Mouse (Mus musculus) heart, postnatal 36 days (tissue): ENCODE results near the gene Foxj1. TPM values are rescaled to one million over a fixed set of nuclear protein-coding genes. Genes with fewer than 3 reads are reported as not detected.

Experiments used
- DNase-seq, 2 experiments: peaks; one replicate each; pipeline ENCODE4 v3.0.0; 2021 to 2022
- intact Hi-C: fragments of 180-260 bp; cut with DNase I; formaldehyde crosslinking; loops from one replicate; pipeline ENCODE4 v1.15.1; 2025
- total RNA-seq, 2 experiments: library from RNA; stranded (reverse); gene quantifications; 2 replicates each; pipeline ENCODE4 v1.2.3; 2021

Gene Foxj1
- total RNA-seq, 2 experiments from 2014 or later: not detected

GRCm38 (mm10) chr11:116307019-116307725, 28.0 kb downstream of the Foxj1 start, which contains the start of gene Exoc7:
Gene Exoc7 (minus strand): TSS chr11:116307233.
- intact Hi-C loops: loop anchor here (2.0 kb wide), 1 partner anchor 32 kb away; the partner anchor contains the start of gene Srp68
- no peak for DNase-seq

GRCm38 (mm10) chr11:116306126-116306982, 28.8 kb downstream of the Foxj1 start:
- intact Hi-C loops: loop anchor here (2.0 kb wide), 1 partner anchor 32 kb away; the partner anchor contains the start of gene Srp68
- peak; percentile 92 for DNase-seq

- intact Hi-C loops: no loop called here
- DNase-seq: no peak
Observed at GRCm38 (mm10) chr11:116305423-116305822, 29.8 kb downstream of the Foxj1 start.

GRCm38 (mm10) chr11:116298621-116299020, 36.6 kb downstream of the Foxj1 start:
- intact Hi-C loops: no loop called here
- no peak for DNase-seq

- no peak for DNase-seq
- intact Hi-C loops: no loop called here
Observed at GRCm38 (mm10) chr11:116298221-116298620, 37.0 kb downstream of the Foxj1 start.

GRCm38 (mm10) chr11:116297017-116297416, 38.2 kb downstream of the Foxj1 start:
- intact Hi-C loops: no loop called here
- no peak for DNase-seq

- intact Hi-C loops: no loop called here
- no peak for DNase-seq
Observed at GRCm38 (mm10) chr11:116296191-116296734, 38.9 kb downstream of the Foxj1 start.

GRCm38 (mm10) chr11:116294319-116294718, 40.9 kb downstream of the Foxj1 start:
- DNase-seq: peak; percentile 48 to 50
- intact Hi-C loops: loop anchor here (1.0 to 5.0 kb wide), 2 partner anchors 68 to 157 kb away; partner anchors contain the start of gene Mrpl38

GRCm38 (mm10) chr11:116293538-116294137, 41.6 kb downstream of the Foxj1 start:
- no peak for DNase-seq
- intact Hi-C loops: loop anchor here (1.0 to 5.0 kb wide), 2 partner anchors 67 to 156 kb away; partner anchors contain the start of gene Mrpl38

GRCm38 (mm10) chr11:116292401-116292800, 42.8 kb downstream of the Foxj1 start:
- intact Hi-C loops: loop anchor here (5.0 kb wide), 1 partner anchor 155 kb away; the partner anchor contains the start of gene Mrpl38

GRCm38 (mm10) chr11:116290556-116290955, 44.6 kb downstream of the Foxj1 start:
- intact Hi-C loops: loop anchor here (5.0 kb wide), 1 partner anchor 153 kb away; the partner anchor contains the start of gene Mrpl38
- no peak for DNase-seq

More at GRCm38 (mm10) chr11:116292401-116292800, 42.8 kb downstream of the Foxj1 start:
- DNase-seq: no peak

GRCm38 (mm10) chr11:116287351-116287750, 47.8 kb downstream of the Foxj1 start:
- intact Hi-C loops: no loop called here
- DNase-seq: no peak

GRCm38 (mm10) chr11:116285770-116286191, 49.4 kb downstream of the Foxj1 start:
- intact Hi-C loops: no loop called here
- DNase-seq: peak in 1 of 2 experiments; percentile 23

GRCm38 (mm10) chr11:116283982-116284381, 51.2 kb downstream of the Foxj1 start:
- no peak for DNase-seq
- intact Hi-C loops: no loop called here

- intact Hi-C loops: no loop called here
- no peak for DNase-seq
Observed at GRCm38 (mm10) chr11:116282912-116283521, 52.2 kb downstream of the Foxj1 start.

- DNase-seq: no peak
- intact Hi-C loops: no loop called here
Observed at GRCm38 (mm10) chr11:116282089-116282488, 53.1 kb downstream of the Foxj1 start.

- DNase-seq: no peak
Observed at GRCm38 (mm10) chr11:116281671-116282070, 53.5 kb downstream of the Foxj1 start.

GRCm38 (mm10) chr11:116280751-116281663, 54.2 kb downstream of the Foxj1 start, which contains the start of gene Galr2:
Gene Galr2 (plus strand): TSS chr11:116280939.
- no peak for DNase-seq
- intact Hi-C loops: no loop called here

More at GRCm38 (mm10) chr11:116281671-116282070, 53.5 kb downstream of the Foxj1 start:
- intact Hi-C loops: no loop called here
